In the genomic region with DNA sequence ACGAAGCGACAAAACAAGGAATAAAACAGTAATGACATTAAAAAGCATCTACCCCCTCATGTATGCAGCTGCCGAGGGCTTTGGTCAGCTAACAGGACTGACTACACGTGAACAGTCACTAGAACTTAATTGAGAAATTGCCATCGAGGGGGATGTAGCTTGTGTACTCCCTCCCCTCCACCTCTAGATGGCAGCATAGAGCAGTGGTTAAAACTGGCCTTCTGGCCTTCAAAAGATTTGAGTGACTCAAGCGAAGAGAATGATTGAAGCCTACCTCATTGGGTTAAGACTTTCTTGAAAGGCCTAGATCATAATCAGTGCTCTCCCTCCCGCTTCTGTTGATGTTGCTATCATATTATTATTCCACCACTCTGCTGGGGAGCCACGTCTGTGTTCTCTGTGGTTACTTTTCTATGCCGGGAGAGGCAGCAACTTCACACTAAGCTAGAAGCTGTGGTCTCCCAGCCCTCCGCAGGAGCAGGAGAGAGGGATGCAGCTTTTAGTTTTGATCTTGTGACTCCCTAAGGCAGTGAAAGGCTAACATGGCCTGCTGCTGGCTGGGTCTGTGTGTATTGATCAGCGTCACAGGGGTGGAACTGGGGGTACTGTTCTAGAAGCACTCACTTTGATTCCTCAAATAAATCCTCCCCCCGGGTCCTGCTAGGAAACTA, we compare ENCODE assay signal across 9 mouse cellular contexts.
DNase-seq lines count a peak whose midpoint lies in the region; ATAC-seq and TF ChIP-seq lines count a peak whose summit lies in the region.
"Had no signal": no experiment of that assay in that cellular context is flagged by ENCODE, and none has a peak within 500 bp of the region (broad histone marks: within the 10 kb centered on the region; RNA-seq: fewer than 3 reads in every experiment).

No protein-coding gene starts in this region.

- no peak overlapping the region for H3K27ac ChIP-seq in liver, embryonic 11.5 days (ENCODE audit: low read depth, low read length)
- H3K27ac ChIP-seq in hindbrain, embryonic 13.5 days = peak overlapping the region; percentile 5; the same call in 1 of the 2 replicates
- H3K27ac ChIP-seq in small intestine, adult 2 months (ENCODE audit: insufficient read depth, low read depth, low read length) = no peak overlapping the region
- H3K27ac ChIP-seq: heart, embryonic 15.5 days had no signal

- peak; percentile 3 for DNase-seq in cerebellum, adult 11 months
- DNase-seq in cerebellum, adult 9-11 months = no peak
- peak; percentile 15 for DNase-seq in liver
- DNase-seq in liver, embryonic 11.5 days (ENCODE audit: low spot score) = no peak
- peak; percentile 34 for DNase-seq in c-Kit-positive CD71-positive TER-119-negative erythroid progenitor cells, embryonic 14.5 days (ENCODE audit: low read depth)
- DNase-seq in lung, postnatal 25 days (ENCODE audit: low spot score) = peak; percentile 21

- no peak for ATAC-seq in liver, embryonic 11.5 days (replicated peaks; ENCODE audit: low FRiP score)
- ATAC-seq in hindbrain, embryonic 13.5 days (ENCODE audit: low FRiP score) = no peak

- H3K4me1 ChIP-seq in liver, embryonic 11.5 days (replicated peaks; ENCODE audit: control insufficient read depth, insufficient read depth, low read length) = no peaks in the 10 kb centered on the region
- no peaks in the 10 kb centered on the region for H3K4me1 ChIP-seq in hindbrain, embryonic 13.5 days (replicated peaks)
- H3K4me1 ChIP-seq in small intestine, adult 2 months (ENCODE audit: control insufficient read depth, insufficient read depth, insufficient read length, low read length) = no peaks in the 10 kb centered on the region
- H3K4me1 ChIP-seq: heart, embryonic 15.5 days had no signal

- no peak overlapping the region for H3K4me2 ChIP-seq in liver, embryonic 11.5 days
- no peak overlapping the region for H3K4me2 ChIP-seq in hindbrain, embryonic 13.5 days
- H3K4me2 ChIP-seq: heart, embryonic 15.5 days had no signal

- WGBS in liver, embryonic 11.5 days = 50% methylated on average over 12 of the region's 12 CpGs
- 50% methylated on average over 12 of the region's 12 CpGs for WGBS in hindbrain, embryonic 13.5 days
- 45% methylated on average over 12 of the region's 12 CpGs for WGBS in small intestine, adult 2 months

- no peak overlapping the region for H3K4me3 ChIP-seq in liver, embryonic 11.5 days (ENCODE audit: low read depth, low read length)
- H3K4me3 ChIP-seq in hindbrain, embryonic 13.5 days = no peak overlapping the region
- H3K4me3 ChIP-seq in small intestine, adult 2 months (ENCODE audit: low read depth, low read length) = no peak overlapping the region
- H3K4me3 ChIP-seq: heart, embryonic 15.5 days had no signal

- TF ChIP-seq CTCF in small intestine, adult 2 months (IDR thresholded peaks at IDR 0.05; ENCODE audit: extremely low read depth, insufficient read length, insufficient replicate concordance, low read depth, low read length) = peak; percentile 43; the same call in 1 of the 2 replicates

- no peaks in the 10 kb centered on the region for H3K27me3 ChIP-seq in liver, embryonic 11.5 days (replicated peaks; ENCODE audit: control insufficient read depth, insufficient read depth, low read length)
- no peaks in the 10 kb centered on the region for H3K27me3 ChIP-seq in hindbrain, embryonic 13.5 days
- no peaks in the 10 kb centered on the region for H3K27me3 ChIP-seq in small intestine, adult 2 months (ENCODE audit: control insufficient read depth, insufficient read depth, low read length)
- H3K27me3 ChIP-seq: heart, embryonic 15.5 days had no signal

- no peak overlapping the region for H3K9ac ChIP-seq in liver, embryonic 11.5 days (ENCODE audit: low read depth, low read length)
- H3K9ac ChIP-seq in hindbrain, embryonic 13.5 days = no peak overlapping the region
- H3K9ac ChIP-seq: heart, embryonic 15.5 days had no signal

- no peaks in the 10 kb centered on the region for H3K9me3 ChIP-seq in liver, embryonic 11.5 days (ENCODE audit: control insufficient read depth, low read length)
- no peaks in the 10 kb centered on the region for H3K9me3 ChIP-seq in hindbrain, embryonic 13.5 days
- H3K9me3 ChIP-seq: heart, embryonic 15.5 days had no signal

- no peaks in the 10 kb centered on the region for H3K36me3 ChIP-seq in liver, embryonic 11.5 days (ENCODE audit: control insufficient read depth, insufficient read depth, low read length)
- no peaks in the 10 kb centered on the region for H3K36me3 ChIP-seq in hindbrain, embryonic 13.5 days
- H3K36me3 ChIP-seq in small intestine, adult 2 months (ENCODE audit: control insufficient read depth, insufficient read depth, low read length) = no peaks in the 10 kb centered on the region
- H3K36me3 ChIP-seq: heart, embryonic 15.5 days had no signal

- no peak for TF ChIP-seq POLR2A in small intestine, adult 2 months (IDR thresholded peaks at IDR 0.05; ENCODE audit: low read depth, low read length)

Comparison
In these comparisons a context has a peak if more than half of its experiments do, and no peak if none do; other contexts are left out.
1. DNase-seq: peak in cerebellum, adult 11 months (single experiment), liver (single experiment), c-Kit-positive CD71-positive TER-119-negative erythroid progenitor cells, embryonic 14.5 days (single experiment) and lung, postnatal 25 days (single experiment); none in cerebellum, adult 9-11 months (single experiment) and liver, embryonic 11.5 days (single experiment).